Mouse (Mus musculus) brain, embryonic 14.5 days (tissue): ENCODE measurements around the gene Olfr1310.

Source experiments
- CTCF ChIP-seq: fragments of 200-500 bp; IDR thresholded peaks from 2 replicates; pipeline ENCODE4 v1.5.1; 2012; ENCODE audit warnings: inconsistent platforms, mild to moderate bottlenecking, moderate library complexity, borderline replicate concordance; ENCODE audit not compliant: insufficient read depth, insufficient read length; ENCODE audit errors: extremely low read depth
- POLR2A ChIP-seq: fragments of 200-500 bp; IDR thresholded peaks from 2 replicates; pipeline ENCODE4 v1.6.1; 2012; ENCODE audit warnings: mild to moderate bottlenecking, inconsistent platforms, borderline replicate concordance; ENCODE audit not compliant: poor library complexity, insufficient read depth, insufficient read length, severe bottlenecking; ENCODE audit errors: extremely low read depth

DNA sequence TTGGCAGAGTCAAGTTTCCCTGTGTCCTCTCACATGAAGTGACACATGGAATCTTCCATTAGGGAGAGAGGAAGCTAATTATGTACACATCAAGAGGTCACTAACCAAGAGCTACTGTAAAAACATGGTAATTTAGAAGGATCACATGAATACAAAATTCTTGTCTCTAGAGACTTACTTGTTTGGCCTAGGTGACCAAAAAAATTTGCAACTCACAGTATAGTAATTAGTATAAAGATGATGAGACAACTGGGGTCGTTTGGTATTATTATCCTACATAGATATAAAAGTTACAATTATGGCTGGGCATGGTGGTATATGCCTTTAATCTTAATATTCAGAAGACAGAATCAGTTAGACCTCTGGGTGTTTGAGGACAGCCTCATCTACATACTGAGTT, 37.6 kb upstream of the Olfr1310 start, which contains the start of gene Olfr1312:
- TF ChIP-seq POLR2A (no peak), CTCF (no peak)
